Mouse (Mus musculus) Muller cell, postnatal 12 days (primary cell): ENCODE data around the gene Nkiras1.

Experiments used
- DNase-seq: peaks from one replicate; pipeline ENCODE4 v3.0.0-alpha.2; 2015; ENCODE audit errors: inconsistent ontology term

Gene Nkiras1

GRCm38 (mm10) chr14:18274526-18274925, 3.6 kb downstream of the Nkiras1 start:
- DNase-seq = no peak

- DNase-seq = peak; percentile 26
Measured at GRCm38 (mm10) chr14:18280375-18280774, 9.4 kb downstream of the Nkiras1 start.

DNA sequence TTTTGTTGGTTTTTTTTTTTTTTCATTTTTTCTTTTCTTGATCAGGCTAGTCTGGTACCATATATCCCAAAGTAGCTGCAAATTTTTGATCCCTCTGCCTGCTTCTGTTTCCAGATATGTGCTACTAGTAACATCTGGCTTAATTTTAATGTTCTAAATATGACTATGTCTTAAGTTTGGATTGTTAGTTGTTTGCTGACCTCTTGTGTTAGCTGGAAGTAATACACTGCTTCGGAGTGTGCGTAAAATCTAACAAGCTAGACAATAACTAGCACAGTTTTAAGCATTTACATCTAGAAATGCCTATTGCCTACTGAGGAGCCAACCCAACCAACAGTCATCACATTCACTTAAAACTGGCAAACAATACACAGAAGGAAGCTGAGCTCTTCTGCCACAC, 13.6 kb downstream of the Nkiras1 start:
- peak; percentile 26 for DNase-seq

DNA sequence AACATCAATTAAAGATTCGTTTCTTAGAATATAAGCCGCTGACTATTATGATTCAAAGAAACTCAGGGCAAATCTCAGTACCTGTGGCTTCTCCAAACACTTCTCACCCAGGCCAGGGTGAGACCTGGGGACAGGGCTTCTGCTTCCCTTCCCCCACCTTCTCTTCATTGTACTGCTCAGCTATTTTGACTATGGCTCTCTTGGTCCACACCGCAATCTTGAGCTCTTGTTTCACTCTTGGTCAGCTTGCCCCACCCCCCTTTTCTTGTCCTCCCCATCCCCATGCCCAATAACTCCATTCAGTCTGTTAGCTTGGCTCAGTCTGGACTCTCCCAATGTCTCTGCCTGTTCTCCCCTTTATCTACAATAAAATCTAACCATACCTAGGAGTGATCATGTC, 14.5 kb downstream of the Nkiras1 start:
- DNase-seq = no peak

DNA sequence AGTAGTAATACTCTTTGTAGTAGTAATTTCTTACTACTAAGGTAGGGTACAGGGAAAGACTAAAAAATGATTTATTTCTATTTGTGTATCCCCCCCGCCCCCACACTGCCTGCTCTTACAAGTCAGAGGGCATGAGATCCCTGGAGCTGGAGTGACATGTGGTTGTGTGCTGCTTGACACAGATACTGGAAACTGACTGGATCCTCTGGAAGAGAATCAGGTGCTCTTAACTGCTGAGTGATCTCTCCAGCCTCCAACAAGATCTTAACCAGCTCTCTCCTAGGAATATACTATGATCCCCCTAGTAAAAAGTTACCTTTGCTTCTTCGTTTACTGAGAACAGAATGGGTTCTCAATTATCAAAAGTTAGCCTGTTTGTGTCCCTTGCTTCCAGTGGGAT, 15.5 kb downstream of the Nkiras1 start:
- DNase-seq = no peak

DNA sequence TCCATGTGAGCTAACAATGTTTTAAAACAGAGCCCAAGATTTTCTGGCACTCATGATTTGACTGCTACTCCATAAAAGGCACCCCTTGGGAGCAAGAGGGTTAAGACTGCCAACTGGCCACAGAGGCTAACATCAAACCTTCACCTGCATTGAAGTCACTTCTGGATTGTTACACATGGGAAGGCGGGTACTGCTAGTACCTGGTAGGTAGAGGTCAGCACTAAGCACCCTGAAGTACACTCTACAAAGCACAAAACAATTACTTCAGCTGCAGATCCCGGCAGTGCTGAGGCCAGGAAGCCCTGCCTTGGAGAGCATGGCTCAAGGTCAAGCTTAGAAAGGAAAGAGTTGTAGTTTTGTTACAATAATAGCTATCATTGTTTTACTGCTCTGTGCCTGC, 16.5 kb downstream of the Nkiras1 start:
- DNase-seq = no peak

GRCm38 (mm10) chr14:18292111-18292510, 21.2 kb downstream of the Nkiras1 start:
- DNase-seq = no peak

DNA sequence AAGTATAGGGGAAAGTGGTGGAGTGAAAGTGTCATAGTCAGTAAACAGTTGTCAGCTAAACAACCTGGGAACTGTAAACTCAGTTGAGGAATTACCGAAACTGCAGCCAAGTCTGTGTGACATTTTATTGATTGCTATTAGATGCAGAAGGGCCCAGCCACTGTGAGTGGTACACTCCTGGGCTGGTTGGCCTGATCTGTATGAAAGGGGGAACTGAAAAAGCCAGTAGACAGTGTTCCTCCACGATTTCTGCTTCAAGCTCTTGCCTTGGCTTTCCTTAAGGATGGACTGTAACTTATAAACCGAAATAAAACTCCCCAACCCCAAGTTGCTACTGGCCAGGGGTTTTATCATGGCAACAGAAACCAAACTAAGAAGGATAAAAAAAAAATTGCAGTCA, 21.6 kb downstream of the Nkiras1 start:
- DNase-seq = no peak

DNA sequence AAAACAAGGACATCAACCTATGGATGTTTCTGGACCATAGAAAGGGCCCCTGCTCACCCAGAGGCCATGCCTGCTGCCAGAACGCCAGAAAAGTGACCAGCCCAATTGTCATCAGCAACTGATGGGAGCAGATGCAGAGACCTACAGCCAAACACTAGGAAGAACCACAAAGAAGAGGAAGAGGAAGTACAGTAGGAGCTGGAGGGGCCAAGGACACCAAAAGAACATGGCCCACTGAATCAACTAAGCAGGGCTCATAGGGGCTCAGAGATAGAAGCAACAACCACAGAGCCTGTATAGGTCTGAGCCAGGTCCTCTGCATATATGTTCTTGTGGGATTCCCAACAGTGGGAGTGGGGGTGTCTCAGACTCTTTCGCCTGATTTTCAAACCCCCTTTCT, 26.5 kb downstream of the Nkiras1 start:
- no peak for DNase-seq

DNA sequence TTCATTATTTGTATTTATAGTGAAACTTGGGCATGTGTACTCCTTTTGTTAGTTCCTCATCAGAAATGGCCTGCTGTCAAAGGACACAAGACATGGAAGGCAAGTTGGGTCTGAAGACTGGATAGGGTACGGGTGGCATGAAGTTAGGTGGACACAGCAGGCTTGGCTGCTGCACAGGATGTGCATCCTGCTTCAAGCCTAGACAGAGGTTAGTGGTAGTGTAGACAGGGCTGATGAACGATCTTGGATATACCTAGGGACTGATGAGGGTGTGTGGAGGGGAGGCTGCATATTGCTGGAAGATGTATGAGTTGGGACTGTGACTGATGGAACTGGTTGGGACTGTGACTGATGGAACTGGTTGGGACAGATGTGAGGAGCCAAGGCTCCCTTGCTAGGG, 27.9 kb downstream of the Nkiras1 start:
- no peak for DNase-seq

DNA sequence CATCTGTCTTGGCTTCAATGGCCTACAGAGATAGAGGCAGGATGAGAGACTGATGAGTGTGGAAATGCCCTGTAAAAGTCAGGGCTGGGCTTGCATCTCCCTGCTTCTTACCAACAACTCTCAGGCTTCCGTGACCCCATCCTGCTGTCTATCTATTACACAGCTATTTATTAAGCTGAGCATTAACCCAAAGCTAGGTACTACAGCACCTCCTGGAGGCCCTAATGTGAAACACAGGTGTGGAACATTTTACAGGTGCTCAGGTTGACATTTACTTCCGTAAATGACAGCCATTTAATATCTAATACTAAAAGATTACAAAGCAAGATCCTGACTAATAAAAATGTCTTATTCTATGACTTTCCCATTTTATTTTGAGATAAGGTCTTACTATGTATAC, 29.7 kb downstream of the Nkiras1 start:
- DNase-seq = no peak

GRCm38 (mm10) chr14:18301591-18301990, 30.7 kb downstream of the Nkiras1 start:
- no peak for DNase-seq

- DNase-seq = no peak
Measured at GRCm38 (mm10) chr14:18302750-18303149, 31.8 kb downstream of the Nkiras1 start.

DNA sequence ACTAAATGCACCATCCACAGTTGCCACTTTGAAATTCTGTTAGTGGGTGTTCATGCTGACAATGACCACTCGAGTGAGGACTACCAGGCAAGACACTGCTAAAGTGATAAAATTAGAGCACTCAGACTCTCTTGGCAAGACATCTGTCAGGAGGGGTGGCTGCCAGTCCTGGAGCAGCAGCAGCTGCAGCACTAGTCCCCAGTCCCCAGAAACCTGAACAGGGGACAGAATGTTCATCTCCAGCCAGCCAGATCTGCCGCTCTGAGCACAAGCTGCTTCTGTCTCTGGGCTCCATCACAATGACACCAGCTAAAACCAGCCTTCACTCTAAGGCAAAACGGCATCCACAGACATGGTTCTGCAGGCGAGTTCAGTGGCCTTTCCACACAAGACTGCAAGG, 32.3 kb downstream of the Nkiras1 start:
- DNase-seq = peak; percentile 25

GRCm38 (mm10) chr14:18304165-18304564, 33.2 kb downstream of the Nkiras1 start:
- DNase-seq = no peak

DNA sequence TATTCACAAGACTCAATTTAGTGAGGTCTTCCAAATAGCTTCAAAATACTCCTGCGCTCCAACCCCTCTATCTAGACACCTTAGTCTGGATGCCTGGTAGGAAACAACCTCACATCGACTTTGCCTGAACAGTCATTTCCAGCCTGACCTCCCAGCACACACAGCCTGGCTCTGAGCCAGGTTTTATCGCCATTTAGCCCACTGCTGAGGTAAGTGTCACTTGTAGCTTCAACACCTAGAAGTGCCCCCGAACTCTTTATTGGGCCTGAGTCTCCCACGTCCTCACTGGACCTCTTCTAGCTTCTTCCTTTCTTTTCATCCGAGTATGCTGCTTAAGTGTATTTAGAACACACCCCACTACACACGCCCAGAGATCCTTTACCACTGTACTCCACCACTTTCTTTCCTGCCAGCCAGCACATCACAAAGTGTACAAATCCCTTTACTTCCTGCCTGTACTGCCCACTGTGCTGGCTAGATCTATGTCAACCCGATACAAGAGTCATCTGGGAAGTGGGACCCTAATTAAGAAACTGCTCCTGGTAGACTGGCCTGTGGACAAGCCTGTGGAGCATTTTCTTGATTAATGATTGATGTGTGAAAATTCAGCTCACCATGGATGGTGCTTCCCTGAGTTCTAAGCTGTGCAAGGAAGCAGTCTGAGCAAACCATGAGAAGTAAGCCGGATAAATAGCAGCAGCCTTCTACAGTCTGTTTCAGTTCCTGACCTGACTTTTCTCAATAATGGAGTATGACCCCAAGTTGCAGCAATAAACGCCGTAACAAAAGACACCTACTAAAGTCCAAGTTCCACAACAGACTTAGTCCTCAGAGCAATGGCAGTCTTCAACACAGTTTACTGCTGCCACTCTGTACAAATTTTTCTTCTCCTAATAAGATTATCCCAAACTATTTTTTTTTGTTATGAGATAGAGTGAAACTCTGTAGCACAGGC, 46.8 kb downstream of the Nkiras1 start:
- no peak for DNase-seq

- peak; percentile 42 for DNase-seq
Measured at GRCm38 (mm10) chr14:18326968-18327672, 56.2 kb downstream of the Nkiras1 start.

GRCm38 (mm10) chr14:18330789-18331692, 60.1 kb downstream of the Nkiras1 start:
- DNase-seq = peak; percentile 61

GRCm38 (mm10) chr14:18331693-18332131, 60.8 kb downstream of the Nkiras1 start, which contains the start of gene Ube2e1:
Ube2e1 (minus strand) TSS chr14:18331859.
- peak; percentile 84 for DNase-seq
